Mouse (Mus musculus) central nervous system, embryonic 14 days (tissue): ENCODE data around the gene Tsks. TPM values are rescaled to one million over a fixed set of nuclear protein-coding genes. Genes with fewer than 3 reads are reported as not detected.

Experiments
- polyA plus RNA-seq: library from polyadenylated mRNA; depleted of rRNA; stranded (reverse); fragments of >200 nt; gene quantifications from 2 replicates; pipeline ENCODE4 v1.2.3, GENCODE M21; 2012; rRNA removed

Tsks gene
- 0.04 and 0.23 TPM in 2 replicates for polyA plus RNA-seq

DNA sequence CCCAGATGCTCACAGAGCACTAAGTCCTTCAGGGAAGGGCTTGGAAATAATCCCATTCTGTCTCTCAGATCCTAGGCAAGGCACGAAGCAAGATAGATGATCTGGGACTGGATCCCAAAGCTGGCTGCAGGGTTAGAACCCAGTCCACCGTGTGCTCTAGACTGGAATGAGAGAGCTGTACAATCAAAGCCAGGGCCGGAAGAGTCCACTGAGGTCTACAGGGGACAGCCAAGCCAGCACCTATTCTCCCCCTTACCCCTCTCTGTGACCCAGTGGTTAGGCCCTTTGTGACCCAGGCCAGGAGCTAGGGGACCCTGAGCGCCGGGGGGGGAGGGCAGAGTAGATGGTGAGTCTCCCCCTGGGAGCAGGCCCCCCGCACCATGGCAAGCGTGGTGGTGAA lies at the start of gene Tsks:
TSS of gene Tsks (plus strand) at position 301 of the 400 bp plus-strand sequence.

GRCm38 (mm10) chr7:44895593-44896434 lies 47.2 kb upstream of the Tsks start, which contains the start of gene Fuz:
Gene Fuz (plus strand): TSS chr7:44896079.

DNA sequence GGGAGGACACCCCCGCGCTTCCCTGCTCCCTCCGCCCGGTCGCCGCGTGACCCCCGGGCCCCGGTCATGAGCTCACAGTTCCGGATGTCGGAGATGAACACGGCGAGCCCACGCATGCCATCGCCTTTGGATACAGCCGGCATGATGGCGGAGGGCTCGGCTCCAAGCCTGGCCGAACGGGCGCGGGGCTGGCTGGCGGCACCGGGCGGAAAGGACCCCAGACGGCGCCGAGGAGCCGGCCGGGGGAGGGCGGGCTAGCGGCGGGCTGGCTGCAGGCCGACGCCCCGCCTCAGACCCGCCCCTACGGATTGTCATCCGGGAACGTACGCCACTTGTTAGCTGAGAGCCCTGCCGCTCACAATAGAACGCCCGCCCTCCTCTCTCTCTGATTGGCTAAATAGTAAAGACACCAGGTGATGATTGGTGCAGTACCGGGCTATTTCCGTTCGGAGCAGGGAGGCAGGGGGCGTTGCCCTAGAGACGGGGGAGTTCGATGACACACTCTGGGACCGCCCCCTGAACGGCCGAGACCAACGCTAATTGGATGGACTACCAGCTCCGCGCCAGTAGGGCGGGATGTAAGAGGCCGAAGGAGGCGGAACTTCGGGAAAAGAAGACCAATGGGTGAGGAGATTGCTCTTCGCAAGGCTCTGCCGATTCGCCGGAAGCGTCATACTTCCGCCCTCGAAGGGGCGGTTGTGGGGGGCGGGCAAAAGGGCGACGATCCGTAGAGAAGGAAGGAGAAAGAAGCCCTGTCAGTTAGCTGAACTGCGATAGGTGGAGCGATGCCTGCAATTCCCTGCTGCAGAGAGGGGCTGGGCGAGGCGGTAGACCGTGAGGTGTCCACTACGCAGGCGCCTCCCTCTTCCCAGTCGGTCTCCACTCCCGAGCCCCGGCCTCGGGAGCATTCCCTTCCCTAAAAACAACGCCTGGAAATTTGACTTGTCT lies 13.5 kb upstream of the Tsks start, which contains the start of gene Ap2a1:
TSS of gene Ap2a1 (minus strand) at position 293 of the 948 bp plus-strand sequence.

DNA sequence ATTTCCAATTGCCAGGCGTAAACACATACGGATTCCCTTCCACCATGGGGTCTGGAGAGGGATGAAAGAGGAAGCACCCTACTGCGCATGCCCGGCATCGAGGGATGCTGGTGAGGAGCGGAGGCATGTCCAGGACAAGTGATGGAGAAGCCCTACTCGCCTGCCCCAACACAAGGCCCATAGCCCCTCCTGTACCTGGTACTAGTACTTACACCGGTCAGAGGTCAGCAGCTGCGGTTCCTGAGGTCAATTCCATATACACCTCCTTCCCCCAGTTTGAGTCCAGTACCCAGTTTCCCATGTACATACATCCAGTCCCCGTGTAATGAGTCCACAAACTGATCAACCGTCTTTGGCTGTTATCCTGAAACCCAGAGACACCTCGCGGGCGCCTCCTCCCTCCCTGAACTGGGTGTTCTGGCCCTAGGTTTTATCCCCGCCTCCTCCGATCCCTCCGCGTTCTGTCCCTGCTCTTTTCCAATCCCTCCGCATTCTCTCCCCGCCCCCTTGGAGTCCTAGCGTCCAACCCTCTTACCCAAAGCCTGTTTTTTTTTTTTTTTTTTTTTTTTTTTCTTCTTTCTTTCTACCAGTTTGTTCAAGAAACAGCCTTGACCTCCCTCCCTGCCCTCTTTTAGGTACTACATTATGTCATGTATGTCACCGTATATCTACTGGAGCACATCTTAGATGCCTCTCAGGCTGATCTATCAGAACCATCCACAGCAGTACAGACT lies 31.5 kb downstream of the Tsks start, which contains the start of gene Cpt1c:
TSS of gene Cpt1c (minus strand) at position 469 of the 734 bp plus-strand sequence.

GRCm38 (mm10) chr7:44986192-44986878 lies 43.3 kb downstream of the Tsks start, which contains the start of gene Prmt1:
Gene Prmt1 (minus strand): TSS chr7:44986568.

DNA sequence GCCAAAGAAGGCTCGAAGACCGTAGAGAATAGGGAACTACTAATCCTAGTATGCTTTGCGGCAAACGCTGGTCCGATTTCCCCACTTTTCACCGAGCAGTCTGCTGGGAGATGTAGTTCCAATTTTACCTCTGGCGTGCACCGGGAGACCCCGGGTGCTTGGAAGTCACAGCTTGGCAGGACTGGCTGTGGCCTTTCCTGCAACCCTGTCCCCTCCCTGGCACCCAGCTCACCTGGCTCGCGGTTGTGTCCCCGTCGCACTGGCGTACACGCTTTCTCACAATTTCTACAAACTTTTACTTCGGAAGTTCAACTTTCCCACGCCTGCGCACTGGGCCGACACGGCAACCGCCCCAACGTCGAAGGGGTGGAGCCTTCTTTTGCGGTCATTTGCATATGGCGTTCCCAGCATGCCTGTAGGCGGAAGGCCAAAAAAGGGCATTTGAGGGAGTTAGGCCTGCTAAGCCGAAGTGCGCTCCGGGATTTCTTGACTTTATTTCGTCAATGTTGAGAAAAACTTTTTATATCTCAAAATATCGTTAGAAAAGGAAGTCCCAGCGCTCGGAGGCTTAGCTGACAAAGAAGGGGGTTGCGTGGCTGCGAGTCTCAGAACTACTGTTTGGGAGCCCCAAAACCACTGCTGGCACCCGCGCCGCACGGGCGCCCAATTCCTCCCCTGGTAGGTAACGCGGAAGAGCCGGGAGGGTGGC lies 54.4 kb downstream of the Tsks start, which contains the start of gene Irf3:
TSS of gene Irf3 (plus strand) at position 418 of the 709 bp plus-strand sequence.

GRCm38 (mm10) chr7:44998501-44998955 lies 55.5 kb downstream of the Tsks start, which contains the start of gene Bcl2l12:
Gene Bcl2l12 (minus strand): TSS chr7:44998712.

Other genes with a start within 250 kb of the Tsks start
- gene Izumo2, start 234.5 kb upstream of the Tsks start, polyA plus RNA-seq: not detected in 2 replicates
- 35.3 and 40.3 TPM in 2 replicates for gene Vrk3, start 194.8 kb upstream of the Tsks start, polyA plus RNA-seq
- 0.84 and 1.0 TPM in 2 replicates for gene Zfp473, start 192.2 kb upstream of the Tsks start, polyA plus RNA-seq
- gene Nup62, start 127.1 kb upstream of the Tsks start, polyA plus RNA-seq: 72.4 and 77.2 TPM in 2 replicates
- 0.54 and 0.94 TPM in 2 replicates for gene Il4i1, start 126.8 kb upstream of the Tsks start, polyA plus RNA-seq
- 27.3 and 31.7 TPM in 2 replicates for gene Atf5, start 126.5 kb upstream of the Tsks start, polyA plus RNA-seq
- 124 and 138 TPM in 2 replicates for gene Akt1s1, start 94.2 kb upstream of the Tsks start, polyA plus RNA-seq
- gene Tbc1d17, start 94.1 kb upstream of the Tsks start, polyA plus RNA-seq: 94.9 and 108 TPM in 2 replicates
- 37.0 and 37.3 TPM in 2 replicates for gene Pnkp, start 86.1 kb upstream of the Tsks start, polyA plus RNA-seq
- 775 and 803 TPM in 2 replicates for gene Ptov1, start 73.4 kb upstream of the Tsks start, polyA plus RNA-seq
- 175 and 202 TPM in 2 replicates for gene Med25, start 50.5 kb upstream of the Tsks start, polyA plus RNA-seq
- gene Fuz, start 47.1 kb upstream of the Tsks start, polyA plus RNA-seq: 33.8 and 34.7 TPM in 2 replicates
- gene Ap2a1, start 13.7 kb upstream of the Tsks start, polyA plus RNA-seq: 135 and 148 TPM in 2 replicates
- 110 and 111 TPM in 2 replicates for gene Cpt1c, start 31.6 kb downstream of the Tsks start, polyA plus RNA-seq
- gene Prmt1, start 43.4 kb downstream of the Tsks start, polyA plus RNA-seq: 763 and 875 TPM in 2 replicates
- 131 and 137 TPM in 2 replicates for gene Irf3, start 54.4 kb downstream of the Tsks start, polyA plus RNA-seq
- 31.9 and 33.7 TPM in 2 replicates for gene Bcl2l12, start 55.5 kb downstream of the Tsks start, polyA plus RNA-seq
- gene Scaf1, start 73.2 kb downstream of the Tsks start, polyA plus RNA-seq: 117 and 120 TPM in 2 replicates
- gene Rras, start 74.8 kb downstream of the Tsks start, polyA plus RNA-seq: 18.7 and 27.8 TPM in 2 replicates
- gene Prr12, start 109.7 kb downstream of the Tsks start, polyA plus RNA-seq: 19.6 and 25.2 TPM in 2 replicates
- gene Nosip, start 119.2 kb downstream of the Tsks start, polyA plus RNA-seq: 88.9 and 93.3 TPM in 2 replicates
- 24.3 and 28.4 TPM in 2 replicates for gene Prrg2, start 119.5 kb downstream of the Tsks start, polyA plus RNA-seq
- gene Rcn3, start 149.0 kb downstream of the Tsks start, polyA plus RNA-seq: 110 and 224 TPM in 2 replicates
- 15.9 and 27.0 TPM in 2 replicates for gene Fcgrt, start 160.6 kb downstream of the Tsks start, polyA plus RNA-seq
- 611 and 637 TPM in 2 replicates for gene Rps11, start 181.2 kb downstream of the Tsks start, polyA plus RNA-seq
- gene Rpl13a, start 185.6 kb downstream of the Tsks start, polyA plus RNA-seq: 2,227 and 2,905 TPM in 2 replicates
- 0.25 TPM in 2 replicates for gene Gm45713, start 193.0 kb downstream of the Tsks start, polyA plus RNA-seq
- gene Flt3l, start 193.2 kb downstream of the Tsks start, polyA plus RNA-seq: 7.7 and 10.8 TPM in 2 replicates
- 129 and 134 TPM in 2 replicates for gene Pih1d1, start 211.1 kb downstream of the Tsks start, polyA plus RNA-seq
- 31.8 and 33.0 TPM in 2 replicates for gene Aldh16a1, start 211.4 kb downstream of the Tsks start, polyA plus RNA-seq
- 12.2 and 25.0 TPM in 2 replicates for gene Slc17a7, start 220.7 kb downstream of the Tsks start, polyA plus RNA-seq
- 0.05 and 0.21 TPM in 2 replicates for gene Gfy, start 236.4 kb downstream of the Tsks start, polyA plus RNA-seq
- gene Pth2, start 237.8 kb downstream of the Tsks start, polyA plus RNA-seq: 0.20 and 0.23 TPM in 2 replicates